Mouse (Mus musculus) hindbrain, postnatal 0 days (tissue): ENCODE results near the gene Aldh3b3. TPM values are rescaled to one million over a fixed set of nuclear protein-coding genes. Genes with fewer than 3 reads are reported as not detected.
A peak's percentile ranks its signal among the peaks of the same experiment; 100 is the strongest.

ENCODE experiments used
- ATAC-seq: fragments of 200-750 bp; cut with Nextera tagmentation; 2 replicates; pipeline ENCODE4 v1.8.0; 2017; ENCODE audit warnings: mild to moderate bottlenecking, moderate TSS enrichment, moderate library complexity
- DNase-seq: peaks from one replicate; pipeline ENCODE4 v3.0.0-alpha.2; 2015; ENCODE audit warnings: low spot score
- H3K27ac ChIP-seq: fragments of 300-500 bp; sonication (generic); 2 replicates; pipeline ENCODE4 v1.5.1; 2014; ENCODE audit warnings: mild to moderate bottlenecking
- H3K27me3 ChIP-seq: fragments of 300-500 bp; sonication (generic); 2 replicates; pipeline ENCODE4 v1.6.1; 2014; ENCODE audit warnings: low read length, mixed read lengths; ENCODE audit not compliant: insufficient read depth
- H3K36me3 ChIP-seq: fragments of 300-500 bp; sonication (generic); 2 replicates; pipeline ENCODE4 v1.6.1; 2014; ENCODE audit warnings: low read length, mixed read lengths; ENCODE audit not compliant: insufficient read depth
- H3K4me1 ChIP-seq: fragments of 300-500 bp; sonication (generic); 2 replicates; pipeline ENCODE4 v1.6.1; 2014; ENCODE audit warnings: antibody characterized with exemption, low read length, mixed read lengths; ENCODE audit not compliant: insufficient read depth
- H3K4me2 ChIP-seq: fragments of 300-500 bp; sonication (generic); 2 replicates; pipeline ENCODE4 v1.6.1; 2014; ENCODE audit warnings: low read depth, mild to moderate bottlenecking, low read length, moderate library complexity, mixed read lengths
- H3K4me3 ChIP-seq: fragments of 300-500 bp; sonication (generic); 2 replicates; pipeline ENCODE4 v1.5.1; 2014; ENCODE audit warnings: low read length
- H3K9ac ChIP-seq: fragments of 300-500 bp; sonication (generic); replicated peaks from 2 replicates; pipeline ENCODE4 v1.6.1; 2014; ENCODE audit warnings: mild to moderate bottlenecking, low read length, moderate library complexity, mixed read lengths
- H3K9me3 ChIP-seq: fragments of 300-500 bp; sonication (generic); 2 replicates; pipeline ENCODE4 v1.6.1; 2016; ENCODE audit warnings: low read length, mixed read lengths
- CTCF ChIP-seq: IDR thresholded peaks from 2 replicates; pipeline ENCODE4 v1.5.1; 2016; ENCODE audit warnings: antibody characterized with exemption, control low read depth, low read depth
- WGBS: fragments of 180-500 bp; shearing (Covaris S2); extraction: QIAGEN DNeasy Blood & Tissue Kit; methylation state at CpG from one replicate; pipeline ENCODE4 v1.1.7; 2014; 5-methylcytosine and 5-hydroxymethylcytosine counted together
- polyA plus RNA-seq: library from polyadenylated mRNA; unstranded; fragments of >200 nt; fragmentation: Nextera tagmentation; extraction: Ambion mirVana; gene quantifications from 2 replicates; pipeline ENCODE4 v1.2.1, GENCODE M21; 2015
- total RNA-seq: library from RNA; depleted of rRNA; stranded (reverse); fragments of >200 nt; gene quantifications from 2 replicates; pipeline ENCODE4 v1.2.3, GENCODE M21; 2014

The Aldh3b3 gene
- total and polyA plus RNA-seq, 2 experiments from 2014 or later = not detected

- no peak for TF ChIP-seq CTCF
- H3K4me3 ChIP-seq = no peak overlapping the region
- no peak for DNase-seq
Measured at GRCm38 (mm10) chr19:3919928-3920327, 38.5 kb upstream of the Aldh3b3 start.

GRCm38 (mm10) chr19:3922661-3923371 lies 35.6 kb upstream of the Aldh3b3 start:
- H3K4me2 ChIP-seq = no peak overlapping the region
- 58% methylated on average over 10 of the region's 10 CpGs for WGBS
- no peaks in the 10 kb centered on the region for H3K4me1 ChIP-seq
- ATAC-seq (no peak), DNase-seq (no peak)
- TF ChIP-seq CTCF = no peak
- H3K9me3 ChIP-seq = no peaks in the 10 kb centered on the region
- H3K9ac ChIP-seq = no peak overlapping the region
- H3K27me3 ChIP-seq = no peaks in the 10 kb centered on the region
- H3K27ac ChIP-seq = no peak overlapping the region
- H3K4me3 ChIP-seq = no peak overlapping the region
- H3K36me3 ChIP-seq = no peaks in the 10 kb centered on the region

More at GRCm38 (mm10) chr19:3919928-3920327, 38.5 kb upstream of the Aldh3b3 start:
- Histone ChIP-seq H3K4me2 (no peak overlapping the region), H3K9ac (no peak overlapping the region), H3K9me3 (no peaks in the 10 kb centered on the region), H3K36me3 (no peaks in the 10 kb centered on the region), H3K27me3 (no peaks in the 10 kb centered on the region), H3K27ac (no peak overlapping the region), H3K4me1 (no peaks in the 10 kb centered on the region)
- no peak for ATAC-seq

- Histone ChIP-seq H3K27me3 (no peaks in the 10 kb centered on the region), H3K4me3 (no peak overlapping the region), H3K27ac (no peak overlapping the region), H3K36me3 (no peaks in the 10 kb centered on the region), H3K4me2 (no peak overlapping the region), H3K9me3 (no peaks in the 10 kb centered on the region), H3K9ac (no peak overlapping the region), H3K4me1 (no peaks in the 10 kb centered on the region)
- DNase-seq (no peak), ATAC-seq (no peak)
- TF ChIP-seq CTCF = no peak
- 52% methylated on average over 13 of the region's 13 CpGs for WGBS
Measured at GRCm38 (mm10) chr19:3923586-3923985, 34.9 kb upstream of the Aldh3b3 start.

- H3K9me3 ChIP-seq = no peaks in the 10 kb centered on the region
- WGBS = 75% methylated on average over 8 of the region's 8 CpGs
- no peak for TF ChIP-seq CTCF
- H3K4me1 ChIP-seq = no peaks in the 10 kb centered on the region
- H3K4me3 ChIP-seq = no peak overlapping the region
- no peaks in the 10 kb centered on the region for H3K27me3 ChIP-seq
- H3K36me3 ChIP-seq = no peaks in the 10 kb centered on the region
- no peak overlapping the region for H3K4me2 ChIP-seq
- H3K9ac ChIP-seq = no peak overlapping the region
- DNase-seq (no peak), ATAC-seq (no peak)
- no peak overlapping the region; the same call in 1 of the 2 replicates for H3K27ac ChIP-seq
Measured at GRCm38 (mm10) chr19:3924190-3924589, 34.3 kb upstream of the Aldh3b3 start.

GRCm38 (mm10) chr19:3924868-3925267 lies 33.6 kb upstream of the Aldh3b3 start:
- Histone ChIP-seq H3K4me3 (no peak overlapping the region), H3K4me1 (no peaks in the 10 kb centered on the region), H3K4me2 (no peak overlapping the region), H3K27ac (no peak overlapping the region), H3K27me3 (no peaks in the 10 kb centered on the region), H3K9me3 (no peaks in the 10 kb centered on the region), H3K9ac (no peak overlapping the region), H3K36me3 (no peaks in the 10 kb centered on the region)
- no peak for TF ChIP-seq CTCF
- DNase-seq (no peak), ATAC-seq (no peak)
- WGBS = 94% methylated on average over 7 of the region's 7 CpGs

GRCm38 (mm10) chr19:3925859-3926258 lies 32.6 kb upstream of the Aldh3b3 start:
- Histone ChIP-seq H3K9ac (no peak overlapping the region), H3K4me3 (no peak overlapping the region), H3K36me3 (no peaks in the 10 kb centered on the region), H3K4me2 (no peak overlapping the region), H3K27ac (no peak overlapping the region), H3K9me3 (no peaks in the 10 kb centered on the region), H3K27me3 (no peaks in the 10 kb centered on the region), H3K4me1 (0 out of 2 replicates have a peak, but pooled peaks cover 9% of the 10 kb centered on the region)
- no peak for TF ChIP-seq CTCF
- ATAC-seq (no peak), DNase-seq (no peak)
- WGBS = 87% methylated on average over 6 of the region's 6 CpGs

GRCm38 (mm10) chr19:3926279-3926678 lies 32.2 kb upstream of the Aldh3b3 start:
- Histone ChIP-seq H3K36me3 (no peaks in the 10 kb centered on the region), H3K4me3 (no peak overlapping the region), H3K27ac (no peak overlapping the region), H3K4me1 (0 out of 2 replicates have a peak, but pooled peaks cover 9% of the 10 kb centered on the region), H3K4me2 (no peak overlapping the region), H3K9ac (no peak overlapping the region), H3K27me3 (no peaks in the 10 kb centered on the region), H3K9me3 (no peaks in the 10 kb centered on the region)
- ATAC-seq = no peak
- TF ChIP-seq CTCF = 0 out of 2 replicates have a peak, but pooled peaks have one; percentile 15
- DNase-seq = no peak
- 64% methylated on average over 3 of the region's 3 CpGs for WGBS
